8 mouse cellular contexts compared by ENCODE assay signal in genomic region chr7:126535766-126536165, GRCm38 (mm10). TPM values are rescaled to one million over a fixed set of nuclear protein-coding genes. Genes with fewer than 3 reads are reported as not detected.
DNase-seq lines count a peak whose midpoint lies in the region; ATAC-seq lines count a peak whose summit lies in the region.

No protein-coding gene starts in this region.

- peak overlapping the region; percentile 89 for H3K4me2 ChIP-seq in lung, embryonic 15.5 days
- H3K4me2 ChIP-seq in liver, embryonic 11.5 days = peak overlapping the region; percentile 85
- H3K4me2 ChIP-seq in neural tube, embryonic 14.5 days (ENCODE audit: low read depth, low read length) = peak overlapping the region; percentile 87

- peaks cover 20% of the 10 kb centered on the region for H3K27me3 ChIP-seq in lung, embryonic 15.5 days
- peaks cover 29% of the 10 kb centered on the region for H3K27me3 ChIP-seq in hindbrain, embryonic 10.5 days (ENCODE audit: insufficient read depth, poor library complexity, severe bottlenecking)
- peaks cover 17% of the 10 kb centered on the region for H3K27me3 ChIP-seq in liver, embryonic 11.5 days (replicated peaks; ENCODE audit: control insufficient read depth, insufficient read depth, low read length)
- peaks cover 6% of the 10 kb centered on the region; the same call in 1 of the 2 replicates for H3K27me3 ChIP-seq in neural tube, embryonic 14.5 days (ENCODE audit: control insufficient read depth, insufficient read depth, low read length)

- H3K36me3 ChIP-seq in lung, embryonic 15.5 days = no peaks in the 10 kb centered on the region
- no peaks in the 10 kb centered on the region for H3K36me3 ChIP-seq in hindbrain, embryonic 10.5 days
- no peaks in the 10 kb centered on the region for H3K36me3 ChIP-seq in liver, embryonic 11.5 days (ENCODE audit: control insufficient read depth, insufficient read depth, low read length)
- no peaks in the 10 kb centered on the region for H3K36me3 ChIP-seq in neural tube, embryonic 14.5 days (ENCODE audit: control insufficient read depth, insufficient read depth, low read length)

- H3K9ac ChIP-seq in lung, embryonic 15.5 days = peak overlapping the region; percentile 46
- H3K9ac ChIP-seq in liver, embryonic 11.5 days (ENCODE audit: low read depth, low read length) = peak overlapping the region; percentile 44
- H3K9ac ChIP-seq in neural tube, embryonic 14.5 days (replicated peaks; ENCODE audit: low read depth, low read length) = peak overlapping the region; percentile 54

- under 1% methylated on average over 28 of the region's 28 CpGs for WGBS in lung, embryonic 15.5 days
- WGBS in hindbrain, embryonic 10.5 days = 2% methylated on average over 28 of the region's 28 CpGs
- 3% methylated on average over 28 of the region's 28 CpGs for WGBS in liver, embryonic 11.5 days
- 2% methylated on average over 28 of the region's 28 CpGs for WGBS in neural tube, embryonic 14.5 days

- H3K9me3 ChIP-seq in lung, embryonic 15.5 days = no peaks in the 10 kb centered on the region
- no peaks in the 10 kb centered on the region for H3K9me3 ChIP-seq in hindbrain, embryonic 10.5 days
- no peaks in the 10 kb centered on the region for H3K9me3 ChIP-seq in liver, embryonic 11.5 days (ENCODE audit: control insufficient read depth, low read length)
- no peaks in the 10 kb centered on the region for H3K9me3 ChIP-seq in neural tube, embryonic 14.5 days (ENCODE audit: control insufficient read depth, low read length)

- ATAC-seq in lung, embryonic 15.5 days (ENCODE audit: borderline replicate concordance, extremely low read depth, low FRiP score, low TSS enrichment) = no peak
- no peak for ATAC-seq in liver, embryonic 11.5 days (replicated peaks; ENCODE audit: low FRiP score)
- no peak for ATAC-seq in neural tube, embryonic 14.5 days (ENCODE audit: low read depth)

- H3K4me3 ChIP-seq in lung, embryonic 15.5 days = peak overlapping the region; percentile 43
- peak overlapping the region; percentile 58 for H3K4me3 ChIP-seq in hindbrain, embryonic 10.5 days
- H3K4me3 ChIP-seq in liver, embryonic 11.5 days (ENCODE audit: low read depth, low read length) = peak overlapping the region; percentile 55
- H3K4me3 ChIP-seq in neural tube, embryonic 14.5 days (ENCODE audit: low read depth, low read length) = peak overlapping the region; percentile 38

- no peak for DNase-seq in lung, postnatal 25 days (ENCODE audit: low spot score)
- DNase-seq in embryo, embryonic 10.5 days (ENCODE audit: low spot score) = peak; percentile 52
- DNase-seq in hindbrain, embryonic 10.5 days (ENCODE audit: low spot score) = peak; percentile 53
- no peak for DNase-seq in liver, embryonic 11.5 days (ENCODE audit: low spot score)
- no peak for DNase-seq in gastrocnemius, postnatal 14 days
- DNase-seq in MN1 (ENCODE audit: low spot score) = no peak

- no peak overlapping the region for H3K27ac ChIP-seq in lung, embryonic 15.5 days
- peak overlapping the region; percentile 77 for H3K27ac ChIP-seq in hindbrain, embryonic 10.5 days
- no peak overlapping the region for H3K27ac ChIP-seq in liver, embryonic 11.5 days (ENCODE audit: low read depth, low read length)
- no peak overlapping the region for H3K27ac ChIP-seq in neural tube, embryonic 14.5 days (ENCODE audit: low read depth, low read length)

- intact Hi-C loops in gastrocnemius, postnatal 14 days (cut with DNase I; ENCODE audit: low total_unique reads) = no loop called here

- peaks cover 3% of the 10 kb centered on the region; the same call in 1 of the 2 replicates for H3K4me1 ChIP-seq in lung, embryonic 15.5 days
- H3K4me1 ChIP-seq in hindbrain, embryonic 10.5 days (replicated peaks) = peaks cover 10% of the 10 kb centered on the region
- H3K4me1 ChIP-seq in liver, embryonic 11.5 days (replicated peaks; ENCODE audit: control insufficient read depth, insufficient read depth, low read length) = no peaks in the 10 kb centered on the region
- H3K4me1 ChIP-seq in neural tube, embryonic 14.5 days (ENCODE audit: control insufficient read depth, insufficient read depth, low read length) = no peaks in the 10 kb centered on the region

RNA-seq across cellular contexts. Expression of gene Eif3c, which starts 30.4 kb away (rescaled TPM):
- 176 and 186 TPM in 2 replicates for polyA plus RNA-seq in lung, embryonic 15.5 days (2015; fragmentation: Nextera tagmentation; extraction: Ambion mirVana)
- 185 and 213 TPM in 2 replicates for polyA plus RNA-seq in hindbrain, embryonic 10.5 days (2016; fragmentation: Nextera tagmentation; extraction: Ambion mirVana)
- 195 and 201 TPM in 2 replicates for polyA plus RNA-seq in liver, embryonic 11.5 days (2014; fragmentation: Nextera tagmentation; extraction: Ambion mirVana)
- 156 and 171 TPM in 2 replicates for polyA plus RNA-seq in neural tube, embryonic 14.5 days (2014; fragmentation: Nextera tagmentation; extraction: Ambion mirVana)
- total RNA-seq in gastrocnemius, postnatal 14 days (2021) = 100 to 1,000 TPM; 135 to 136 TPM

RNA-seq across cellular contexts. Expression of gene Atxn2l, which starts 32.5 kb away (rescaled TPM):
- 47.7 and 54.1 TPM in 2 replicates for polyA plus RNA-seq in lung, embryonic 15.5 days (2015; fragmentation: Nextera tagmentation; extraction: Ambion mirVana)
- 53.4 and 66.8 TPM in 2 replicates for polyA plus RNA-seq in hindbrain, embryonic 10.5 days (2016; fragmentation: Nextera tagmentation; extraction: Ambion mirVana)
- polyA plus RNA-seq in liver, embryonic 11.5 days (2014; fragmentation: Nextera tagmentation; extraction: Ambion mirVana) = 71.4 and 75.7 TPM in 2 replicates
- 68.5 and 68.9 TPM in 2 replicates for polyA plus RNA-seq in neural tube, embryonic 14.5 days (2014; fragmentation: Nextera tagmentation; extraction: Ambion mirVana)
- total RNA-seq in gastrocnemius, postnatal 14 days (2021) = 10 to 100 TPM; 31.1 to 32.4 TPM

RNA-seq across cellular contexts. Expression of gene Tufm, which starts 48.6 kb away (rescaled TPM):
- polyA plus RNA-seq in lung, embryonic 15.5 days (2015; fragmentation: Nextera tagmentation; extraction: Ambion mirVana) = 125 and 127 TPM in 2 replicates
- polyA plus RNA-seq in hindbrain, embryonic 10.5 days (2016; fragmentation: Nextera tagmentation; extraction: Ambion mirVana) = 156 and 169 TPM in 2 replicates
- polyA plus RNA-seq in liver, embryonic 11.5 days (2014; fragmentation: Nextera tagmentation; extraction: Ambion mirVana) = 193 and 211 TPM in 2 replicates
- 133 and 137 TPM in 2 replicates for polyA plus RNA-seq in neural tube, embryonic 14.5 days (2014; fragmentation: Nextera tagmentation; extraction: Ambion mirVana)
- total RNA-seq in gastrocnemius, postnatal 14 days (2021) = 100 to 1,000 TPM; 117 to 146 TPM

RNA-seq across cellular contexts. Expression of gene Apobr, which starts 49.0 kb away (rescaled TPM):
- 1.1 and 1.5 TPM in 2 replicates for polyA plus RNA-seq in lung, embryonic 15.5 days (2015; fragmentation: Nextera tagmentation; extraction: Ambion mirVana)
- 0.47 TPM in 2 replicates for polyA plus RNA-seq in hindbrain, embryonic 10.5 days (2016; fragmentation: Nextera tagmentation; extraction: Ambion mirVana)
- 0.68 and 1.4 TPM in 2 replicates for polyA plus RNA-seq in liver, embryonic 11.5 days (2014; fragmentation: Nextera tagmentation; extraction: Ambion mirVana)
- polyA plus RNA-seq in neural tube, embryonic 14.5 days (2014; fragmentation: Nextera tagmentation; extraction: Ambion mirVana) = 0.06 and 0.70 TPM in 2 replicates
- total RNA-seq in gastrocnemius, postnatal 14 days (2021) = under 1 TPM; 0.55 to 0.88 TPM

RNA-seq across cellular contexts. Expression of gene Cln3, which starts 49.9 kb away (rescaled TPM):
- polyA plus RNA-seq in lung, embryonic 15.5 days (2015; fragmentation: Nextera tagmentation; extraction: Ambion mirVana) = 27.7 and 27.9 TPM in 2 replicates
- 27.3 and 29.9 TPM in 2 replicates for polyA plus RNA-seq in hindbrain, embryonic 10.5 days (2016; fragmentation: Nextera tagmentation; extraction: Ambion mirVana)
- polyA plus RNA-seq in liver, embryonic 11.5 days (2014; fragmentation: Nextera tagmentation; extraction: Ambion mirVana) = 19.7 and 25.2 TPM in 2 replicates
- 24.9 and 26.6 TPM in 2 replicates for polyA plus RNA-seq in neural tube, embryonic 14.5 days (2014; fragmentation: Nextera tagmentation; extraction: Ambion mirVana)
- total RNA-seq in gastrocnemius, postnatal 14 days (2021) = 1 to 10 TPM; 6.5 to 7.6 TPM

Comparison
In these comparisons a context has a peak if more than half of its experiments do, and no peak if none do; other contexts are left out.
1. DNase-seq: peak in embryo, embryonic 10.5 days (single experiment) and hindbrain, embryonic 10.5 days (single experiment); none in lung, postnatal 25 days (single experiment), liver, embryonic 11.5 days (single experiment), gastrocnemius, postnatal 14 days (single experiment) and MN1 (single experiment).
2. Peak in every context shown above with its lines, with median percentiles within 50 percentile points of each other: H3K4me2 ChIP-seq, H3K4me3 ChIP-seq and H3K9ac ChIP-seq.